Mouse (Mus musculus) hindbrain, embryonic 10.5 days (tissue): ENCODE results near the gene Adnp. TPM values are rescaled to one million over a fixed set of nuclear protein-coding genes. Genes with fewer than 3 reads are reported as not detected.

Experiments used
- polyA plus RNA-seq: library from polyadenylated mRNA; unstranded; fragments of >200 nt; fragmentation: Nextera tagmentation; extraction: Ambion mirVana; gene quantifications from 2 replicates; pipeline ENCODE4 v1.2.1, GENCODE M21; 2016

Gene Adnp
- polyA plus RNA-seq, 1 experiment from 2014 or later = 2.3 TPM

Other genes with a start within 250 kb of the Adnp start
- gene Ripor3, start 196.5 kb downstream of the Adnp start, polyA plus RNA-seq = 0.57 and 0.71 TPM in 2 replicates
- gene Pard6b, start 126.1 kb downstream of the Adnp start, polyA plus RNA-seq = 6.2 and 8.1 TPM in 2 replicates
- 15.6 and 16.7 TPM in 2 replicates for gene Gm20716, start 23.3 kb upstream of the Adnp start, polyA plus RNA-seq
- 72.3 and 78.8 TPM in 2 replicates for gene Dpm1, start 23.5 kb upstream of the Adnp start, polyA plus RNA-seq
- 7.0 and 7.6 TPM in 2 replicates for gene Mocs3, start 23.5 kb upstream of the Adnp start, polyA plus RNA-seq
- 2.2 and 3.2 TPM in 2 replicates for gene Kcng1, start 74.6 kb upstream of the Adnp start, polyA plus RNA-seq